Mouse (Mus musculus) kidney, embryonic 14.5 days (tissue): ENCODE measurements around the gene Adap1. TPM values are rescaled to one million over a fixed set of nuclear protein-coding genes. Genes with fewer than 3 reads are reported as not detected.

Experiments used
- ATAC-seq: fragments of 200-750 bp; cut with Nextera tagmentation; 2 replicates; pipeline ENCODE4 v1.8.0; 2017; ENCODE audit warnings: moderate number of reproducible peaks, mild to moderate bottlenecking, moderate TSS enrichment, moderate library complexity; ENCODE audit not compliant: low FRiP score, low TSS enrichment
- H3K27ac ChIP-seq: fragments of 300-500 bp; sonication (generic); 2 replicates; pipeline ENCODE4 v1.5.1; 2014; ENCODE audit warnings: low read depth, mild to moderate bottlenecking, low read length, moderate library complexity, mixed read lengths
- H3K27me3 ChIP-seq: fragments of 300-500 bp; sonication (generic); 2 replicates; pipeline ENCODE4 v1.6.1; 2014; ENCODE audit warnings: mild to moderate bottlenecking, low read length; ENCODE audit not compliant: control insufficient read depth, insufficient read depth
- H3K36me3 ChIP-seq: fragments of 300-500 bp; sonication (generic); 2 replicates; pipeline ENCODE4 v1.6.1; 2014; ENCODE audit warnings: low read length, mixed read lengths; ENCODE audit not compliant: control insufficient read depth, insufficient read depth
- H3K4me1 ChIP-seq: fragments of 300-500 bp; sonication (generic); 2 replicates; pipeline ENCODE4 v1.6.1; 2014; ENCODE audit warnings: low read length, mixed read lengths; ENCODE audit not compliant: control insufficient read depth, insufficient read depth
- H3K4me2 ChIP-seq: fragments of 300-500 bp; sonication (generic); replicated peaks from 2 replicates; pipeline ENCODE4 v1.6.1; 2014; ENCODE audit warnings: low read depth, mild to moderate bottlenecking, low read length
- H3K4me3 ChIP-seq: fragments of 300-500 bp; sonication (generic); 2 replicates; pipeline ENCODE4 v1.5.1; 2014; ENCODE audit warnings: mild to moderate bottlenecking, low read length
- H3K9ac ChIP-seq: fragments of 300-500 bp; sonication (generic); 2 replicates; pipeline ENCODE4 v1.6.1; 2014; ENCODE audit warnings: low read depth, mild to moderate bottlenecking, low read length, moderate library complexity
- H3K9me3 ChIP-seq: fragments of 300-500 bp; sonication (generic); 2 replicates; pipeline ENCODE4 v1.6.1; 2016; ENCODE audit warnings: low read length; ENCODE audit not compliant: control insufficient read depth
- WGBS: fragments of 180-500 bp; shearing (Covaris S2); extraction: QIAGEN DNeasy Blood & Tissue Kit; methylation state at CpG from one replicate; pipeline ENCODE4 v1.1.7; 2014; 5-methylcytosine and 5-hydroxymethylcytosine counted together
- polyA plus RNA-seq: library from polyadenylated mRNA; unstranded; fragments of >200 nt; fragmentation: Nextera tagmentation; extraction: Ambion mirVana; gene quantifications from 2 replicates; pipeline ENCODE4 v1.2.1, GENCODE M21; 2014

Adap1 gene
- polyA plus RNA-seq, 1 experiment from 2014 or later, result 0.89 TPM

- WGBS, result 34% methylated on average over 19 of the region's 19 CpGs
- no peak overlapping the region for H3K4me2 ChIP-seq
- H3K9me3 ChIP-seq, result no peaks in the 10 kb centered on the region
- no peak overlapping the region for H3K9ac ChIP-seq
- no peak overlapping the region for H3K4me3 ChIP-seq
- H3K4me1 ChIP-seq, result peaks cover 13% of the 10 kb centered on the region
- peaks cover 6% of the 10 kb centered on the region; the same call in 1 of the 2 replicates for H3K27me3 ChIP-seq
- no peak for ATAC-seq
- H3K27ac ChIP-seq, result no peak overlapping the region
- H3K36me3 ChIP-seq, result peaks cover 2% of the 10 kb centered on the region; the same call in 1 of the 2 replicates
Observed at GRCm38 (mm10) chr5:139355235-139355772, 29.9 kb upstream of the Adap1 start.

DNA sequence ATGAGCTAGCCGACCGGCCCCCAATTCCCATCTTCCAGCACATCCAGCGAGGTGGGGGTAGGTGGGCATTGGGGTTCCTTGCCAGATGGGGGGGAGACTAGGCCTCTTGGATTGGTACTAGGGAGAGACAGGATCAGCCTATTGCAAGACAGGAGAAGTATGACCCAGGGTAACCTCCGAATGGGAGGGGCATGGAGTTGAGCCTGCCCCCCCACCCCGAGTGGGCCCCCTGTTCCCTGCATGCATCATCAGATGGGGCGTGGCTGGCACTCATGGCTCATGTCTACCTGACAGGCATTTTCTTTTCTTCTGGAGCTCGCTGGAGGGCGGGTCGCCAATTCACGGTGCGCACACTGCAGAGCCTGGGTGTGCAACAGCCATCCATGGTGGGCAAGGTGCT lies 28.5 kb upstream of the Adap1 start:
- Histone ChIP-seq H3K4me3 (no peak overlapping the region), H3K9me3 (no peaks in the 10 kb centered on the region), H3K27me3 (peaks cover 6% of the 10 kb centered on the region; the same call in 1 of the 2 replicates), H3K4me2 (no peak overlapping the region), H3K9ac (no peak overlapping the region), H3K36me3 (peaks cover 2% of the 10 kb centered on the region; the same call in 1 of the 2 replicates), H3K27ac (no peak overlapping the region), H3K4me1 (peaks cover 13% of the 10 kb centered on the region)
- WGBS, result 87% methylated on average over 11 of the region's 11 CpGs
- ATAC-seq, result no peak

DNA sequence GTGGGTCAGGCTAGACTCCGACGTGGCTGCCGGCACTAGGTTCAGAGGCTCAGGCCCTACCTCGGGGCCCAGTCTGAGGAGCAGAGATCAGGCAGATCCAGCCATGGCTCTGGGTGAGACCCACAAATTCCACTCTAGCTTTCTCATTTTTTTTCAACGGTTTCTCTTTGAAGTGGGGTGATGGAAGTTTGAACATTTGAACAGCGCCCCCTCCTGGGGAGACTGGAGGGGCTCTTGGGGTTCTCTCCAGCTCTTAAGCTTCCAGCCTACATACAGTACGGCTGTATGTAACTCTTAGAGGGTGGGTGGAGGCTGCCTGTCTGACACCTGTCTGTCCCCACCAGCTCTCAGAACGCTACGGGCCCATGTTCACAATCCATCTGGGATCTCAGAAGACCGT lies 28.1 kb upstream of the Adap1 start:
- Histone ChIP-seq H3K36me3 (no peaks in the 10 kb centered on the region; the same call in 1 of the 2 replicates), H3K9me3 (no peaks in the 10 kb centered on the region), H3K27me3 (peaks cover 6% of the 10 kb centered on the region; the same call in 1 of the 2 replicates), H3K4me2 (no peak overlapping the region), H3K27ac (no peak overlapping the region), H3K9ac (no peak overlapping the region), H3K4me3 (no peak overlapping the region), H3K4me1 (peaks cover 13% of the 10 kb centered on the region)
- WGBS, result 66% methylated on average over 10 of the region's 10 CpGs
- ATAC-seq, result no peak

GRCm38 (mm10) chr5:139352317-139352716 lies 26.9 kb upstream of the Adap1 start, which contains the start of gene Cyp2w1:
Cyp2w1 (plus strand) TSS chr5:139352617.
- Histone ChIP-seq H3K4me2 (no peak within 1 kb of the TSS), H3K4me3 (no peak within 1 kb of the TSS)

DNA sequence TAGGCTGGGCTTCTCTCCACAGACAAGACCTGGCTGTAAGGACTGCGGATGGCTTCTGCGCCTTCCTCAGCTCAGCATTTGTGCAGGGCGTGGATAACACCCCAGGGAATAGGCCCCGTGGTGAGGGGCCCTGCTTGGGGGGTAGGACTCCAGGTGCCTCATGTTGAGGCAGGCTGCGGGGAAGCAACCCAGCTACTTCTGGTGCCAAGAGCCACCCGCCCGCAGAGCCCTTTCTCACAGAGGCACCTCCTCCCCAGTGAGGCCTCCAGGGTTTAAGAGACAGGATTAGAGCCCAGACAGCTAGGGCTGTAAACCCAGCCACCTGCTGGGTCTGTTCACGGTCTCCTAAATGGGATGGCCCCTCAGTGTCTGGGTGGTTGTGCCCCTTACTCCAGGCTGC lies 26.2 kb upstream of the Adap1 start:
- Histone ChIP-seq H3K36me3 (no peaks in the 10 kb centered on the region), H3K27ac (no peak overlapping the region), H3K27me3 (peaks cover 6% of the 10 kb centered on the region; the same call in 1 of the 2 replicates), H3K4me1 (peaks cover 9% of the 10 kb centered on the region), H3K9ac (no peak overlapping the region), H3K4me2 (no peak overlapping the region), H3K9me3 (no peaks in the 10 kb centered on the region), H3K4me3 (no peak overlapping the region)
- 9% methylated on average over 8 of the region's 8 CpGs for WGBS
- no peak for ATAC-seq

More at GRCm38 (mm10) chr5:139352317-139352716, 26.9 kb upstream of the Adap1 start, which contains the start of gene Cyp2w1:
- Histone ChIP-seq H3K9ac (no peak within 1 kb of the TSS), H3K4me1 (peaks cover 13% of the 10 kb centered on the region), H3K27me3 (peaks cover 6% of the 10 kb centered on the region; the same call in 1 of the 2 replicates), H3K27ac (no peak within 1 kb of the TSS), H3K36me3 (no peaks in the 10 kb centered on the region), H3K9me3 (no peaks in the 10 kb centered on the region)
- no peak for ATAC-seq
- WGBS, result 51% methylated on average over 6 of the region's 6 CpGs

- peaks cover 6% of the 10 kb centered on the region for H3K4me1 ChIP-seq
- no peak for ATAC-seq
- 33% methylated on average over 5 of the region's 5 CpGs for WGBS
- no peaks in the 10 kb centered on the region for H3K9me3 ChIP-seq
- H3K4me2 ChIP-seq, result no peak within 1 kb of the TSS
- no peak within 1 kb of the TSS for H3K27ac ChIP-seq
- H3K9ac ChIP-seq, result no peak within 1 kb of the TSS
- no peak within 1 kb of the TSS for H3K4me3 ChIP-seq
- H3K36me3 ChIP-seq, result no peaks in the 10 kb centered on the region
- H3K27me3 ChIP-seq, result peaks cover 6% of the 10 kb centered on the region; the same call in 1 of the 2 replicates
Observed at GRCm38 (mm10) chr5:139351134-139351533, 25.7 kb upstream of the Adap1 start, which contains the start of gene Cox19. Cox19 (minus strand) TSS chr5:139351418.

GRCm38 (mm10) chr5:139349713-139350112 lies 24.3 kb upstream of the Adap1 start:
- no peak for ATAC-seq
- no peaks in the 10 kb centered on the region for H3K9me3 ChIP-seq
- 78% methylated on average over 6 of the region's 6 CpGs for WGBS
- H3K27ac ChIP-seq, result no peak overlapping the region
- no peak overlapping the region for H3K4me3 ChIP-seq
- H3K4me1 ChIP-seq, result peaks cover 9% of the 10 kb centered on the region
- no peaks in the 10 kb centered on the region for H3K36me3 ChIP-seq
- H3K4me2 ChIP-seq, result no peak overlapping the region
- H3K27me3 ChIP-seq, result peaks cover 6% of the 10 kb centered on the region; the same call in 1 of the 2 replicates
- no peak overlapping the region for H3K9ac ChIP-seq

DNA sequence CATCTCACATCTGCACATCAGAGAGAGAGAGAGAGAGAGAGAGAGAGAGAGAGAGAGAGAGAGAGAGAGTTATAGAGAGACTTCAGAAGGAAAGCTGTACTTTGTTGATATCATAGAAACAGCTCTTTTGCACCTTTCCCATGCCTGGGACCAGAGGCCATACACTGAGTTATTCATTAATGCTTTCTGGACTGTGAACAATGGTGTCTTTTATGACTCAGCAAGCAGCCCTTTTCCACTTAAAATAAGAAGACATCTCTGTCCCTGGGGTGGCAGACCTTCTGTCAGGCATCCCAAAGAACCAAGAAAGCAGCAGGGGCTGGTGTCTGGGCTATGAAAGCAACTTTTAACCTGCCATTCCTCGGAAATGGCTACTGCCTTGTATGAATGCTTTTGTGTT lies 21.8 kb upstream of the Adap1 start:
- Histone ChIP-seq H3K36me3 (peaks cover 8% of the 10 kb centered on the region), H3K4me2 (no peak overlapping the region), H3K27ac (peak overlapping the region; percentile 62; the same call in 1 of the 2 replicates), H3K27me3 (peaks cover 6% of the 10 kb centered on the region; the same call in 1 of the 2 replicates), H3K4me1 (peaks cover 19% of the 10 kb centered on the region), H3K4me3 (no peak overlapping the region), H3K9me3 (no peaks in the 10 kb centered on the region), H3K9ac (no peak overlapping the region)
- WGBS, result 67% methylated on average over 1 of the region's 1 CpGs
- ATAC-seq, result no peak

GRCm38 (mm10) chr5:139345364-139345714 lies 19.9 kb upstream of the Adap1 start:
- ATAC-seq, result peak; percentile 21
- Histone ChIP-seq H3K4me3 (peak overlapping the region; percentile 93), H3K4me1 (peaks cover 13% of the 10 kb centered on the region; the same call in 1 of the 2 replicates), H3K9ac (peak overlapping the region; percentile 46; the same call in 1 of the 2 replicates), H3K27ac (no peak overlapping the region; the same call in 1 of the 2 replicates), H3K4me2 (peak overlapping the region; percentile 89), H3K27me3 (no peaks in the 10 kb centered on the region), H3K9me3 (no peaks in the 10 kb centered on the region), H3K36me3 (peaks cover 24% of the 10 kb centered on the region)
- WGBS, result 8% methylated on average over 5 of the region's 5 CpGs
